Mouse (Mus musculus) liver (tissue): Measurements from ENCODE around the gene Aptx.

Experiments
- DNase-seq: peaks from one replicate; pipeline ENCODE4 v3.0.0-alpha.2; 2020; ENCODE audit warnings: mixed read lengths

Aptx gene

DNA sequence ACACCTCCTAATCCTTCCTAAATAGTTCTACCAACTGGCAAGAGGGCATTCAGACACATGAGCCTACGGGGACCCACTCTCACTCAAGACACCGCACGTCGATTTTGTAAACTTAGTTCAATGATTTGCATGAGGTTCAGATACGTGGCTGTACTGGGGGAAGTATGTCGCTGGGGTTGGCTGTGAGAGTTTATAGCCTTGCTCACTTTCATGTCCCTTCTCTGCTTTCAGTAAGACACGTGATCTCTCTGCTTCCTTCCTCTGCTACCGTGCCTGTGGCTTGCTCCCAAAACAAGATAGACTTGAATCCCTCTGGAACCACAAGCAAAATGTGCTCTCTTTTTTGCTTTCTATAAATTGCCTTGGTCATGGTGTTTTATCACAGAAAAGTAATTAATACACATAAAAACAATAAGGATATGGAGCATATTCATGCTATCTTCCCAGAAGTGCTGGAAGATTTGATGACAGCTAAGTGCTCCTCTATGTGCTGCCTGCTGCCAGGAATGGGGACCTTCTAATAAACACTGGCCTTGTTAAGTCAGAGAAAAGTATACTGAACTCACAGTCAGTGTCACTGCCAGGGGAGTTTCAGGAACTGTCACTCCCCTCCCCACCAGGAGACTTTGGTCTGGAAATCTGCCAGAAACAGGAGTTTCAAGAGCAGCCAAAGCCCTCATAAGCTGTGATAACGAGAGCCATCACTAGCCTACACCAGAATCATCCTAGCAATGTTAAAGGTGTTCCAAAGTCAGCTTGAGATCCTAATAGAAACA is 36.6 kb downstream of the Aptx start:
- DNase-seq = no peak

DNA sequence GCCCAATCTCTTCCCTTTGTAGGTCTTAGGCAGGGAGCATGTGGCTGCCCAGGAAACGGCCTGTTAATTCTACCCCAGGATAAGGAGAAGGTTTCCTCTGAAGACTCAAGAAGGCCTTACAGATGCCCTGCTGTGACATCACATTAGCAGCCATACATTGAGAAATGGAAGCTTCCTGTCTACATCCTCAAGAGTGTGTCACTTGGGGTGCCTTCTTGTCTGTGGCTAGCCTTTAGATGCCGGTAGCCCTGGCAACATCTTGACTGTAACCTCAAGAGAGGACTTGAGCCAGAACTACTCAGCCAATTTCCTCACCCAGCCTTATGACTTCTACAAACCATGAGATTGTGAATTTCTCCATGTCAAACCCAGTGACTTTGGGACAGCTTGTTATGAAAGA is 51.9 kb downstream of the Aptx start:
- DNase-seq = no peak

DNA sequence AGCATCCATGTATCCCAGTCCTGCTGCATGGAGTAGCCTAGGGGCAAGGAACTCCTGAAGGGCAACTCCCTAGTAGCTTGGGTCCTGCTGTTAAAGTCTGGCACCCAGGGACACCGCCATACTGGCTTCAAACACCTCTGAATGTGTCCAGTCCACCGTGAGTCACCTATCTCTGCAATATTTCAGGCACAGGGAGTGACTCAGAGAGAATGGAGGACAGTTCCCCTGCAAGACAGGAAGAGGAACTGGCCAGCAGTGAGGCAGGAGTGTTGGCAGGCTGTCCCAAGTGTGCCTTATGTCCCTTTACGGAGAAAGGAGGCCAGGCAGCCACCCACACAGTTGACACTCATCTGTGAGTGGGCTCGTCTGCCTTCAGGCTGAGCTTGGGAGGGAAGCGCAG is 53.9 kb downstream of the Aptx start:
- no peak for DNase-seq

DNA sequence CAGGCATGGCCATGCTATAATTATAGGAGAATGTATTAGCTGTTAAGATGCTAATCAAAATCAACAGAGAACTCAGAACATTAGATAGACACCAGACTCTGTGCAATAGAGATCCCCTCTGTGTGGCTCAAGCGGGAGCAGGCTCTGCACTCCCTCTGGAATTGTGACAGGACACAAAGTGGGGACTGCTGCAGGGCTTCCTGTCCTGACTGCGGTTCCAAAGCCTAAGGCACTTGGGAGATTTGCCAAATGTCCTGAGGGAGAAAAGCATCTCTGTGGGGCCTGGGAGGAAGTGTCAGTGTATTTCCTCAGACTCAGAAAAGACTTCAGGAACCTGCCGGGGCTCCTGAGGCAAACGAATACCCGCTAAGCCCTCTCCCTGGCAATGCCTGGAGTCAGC is 59.4 kb downstream of the Aptx start:
- DNase-seq = no peak

DNA sequence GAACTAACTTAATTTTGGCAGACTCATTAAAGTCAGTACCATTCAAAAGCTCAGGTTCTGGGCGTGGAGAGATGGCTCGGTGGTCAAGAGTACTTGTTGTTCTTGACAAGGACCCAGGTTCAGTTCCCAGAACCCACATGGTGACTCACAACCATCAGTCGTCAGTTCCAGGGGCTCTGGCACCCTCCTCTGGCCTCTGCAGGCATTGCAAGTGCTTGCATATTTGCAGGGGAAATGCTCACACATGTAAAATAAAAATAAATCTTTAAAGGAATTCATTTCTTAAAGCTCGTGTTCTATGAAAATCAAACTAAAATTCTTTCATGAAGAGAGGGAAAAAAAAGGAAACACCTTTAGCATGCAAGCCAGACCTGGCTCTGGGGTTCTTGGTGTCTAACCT is 62.0 kb downstream of the Aptx start:
- no peak for DNase-seq
